1 mouse cellular context compared by ENCODE assay signal in genomic region chr11:120065291-120065690, GRCm38 (mm10).
TF ChIP-seq lines count a peak whose summit lies in the region.

No protein-coding gene starts in this region.

TF ChIP-seq in CH12.LX, 34 proteins besides CTCF, POLR2A, EP300 and RAD21 (continued from another document):
- TF ChIP-seq UBTF (IDR thresholded peaks at IDR 0.05; ENCODE audit: low read depth, low read length): no peak
- no peak for TF ChIP-seq ZKSCAN1 (IDR thresholded peaks at IDR 0.05; ENCODE audit: borderline replicate concordance, low read depth, low read length)
- TF ChIP-seq MAX (IDR thresholded peaks at IDR 0.05; ENCODE audit: low read length): no peak
- no peak for TF ChIP-seq SIN3A (IDR thresholded peaks at IDR 0.05; ENCODE audit: low read length)
- no peak for TF ChIP-seq ZC3H11A (IDR thresholded peaks at IDR 0.05; ENCODE audit: low read depth, low read length)
- no peak for TF ChIP-seq CHD1 (IDR thresholded peaks at IDR 0.05; ENCODE audit: low read depth, low read length)
- peak; percentile 24; the same call in 1 of the 2 replicates for TF ChIP-seq TCF12 (IDR thresholded peaks at IDR 0.05; ENCODE audit: low read depth, low read length)
- TF ChIP-seq POLR2AphosphoS2 (IDR thresholded peaks at IDR 0.05; ENCODE audit: low read depth, low read length): no peak
- no peak for TF ChIP-seq ELF1 (IDR thresholded peaks at IDR 0.05; ENCODE audit: low read depth, low read length)
- no peak for TF ChIP-seq KAT2A (IDR thresholded peaks at IDR 0.05; ENCODE audit: insufficient replicate concordance, low read length)
- no peak for TF ChIP-seq JUND (conservative IDR thresholded peaks at IDR 0.05; ENCODE audit: low read depth, low read length)
